Mouse (Mus musculus) left cerebral cortex, postnatal 10 days (tissue): ENCODE data around the gene Pard3. TPM values are rescaled to one million over a fixed set of nuclear protein-coding genes. Genes with fewer than 3 reads are reported as not detected.

Experiments
- DNase-seq, 2 experiments: peaks; one replicate each; pipeline ENCODE4 v3.0.0; 2021 to 2022; ENCODE audit warnings: low spot score in 2 of 2, mixed read lengths in 1 of 2; ENCODE audit errors: extremely low spot score in 1 of 2
- intact Hi-C: fragments of 180-260 bp; cut with DNase I; formaldehyde crosslinking; loops from one replicate; pipeline ENCODE4 v1.15.1; 2025
- total RNA-seq, 2 experiments: library from RNA; stranded (reverse); gene quantifications; 2 replicates each; pipeline ENCODE4 v1.2.3; 2021

Pard3 gene
- total RNA-seq, 2 experiments from 2014 or later: 11.6 to 15.1 TPM

- DNase-seq: no peak
- intact Hi-C loops: no loop called here
Observed at GRCm38 (mm10) chr8:127079244-127079805, 15.6 kb downstream of the Pard3 start.

DNA sequence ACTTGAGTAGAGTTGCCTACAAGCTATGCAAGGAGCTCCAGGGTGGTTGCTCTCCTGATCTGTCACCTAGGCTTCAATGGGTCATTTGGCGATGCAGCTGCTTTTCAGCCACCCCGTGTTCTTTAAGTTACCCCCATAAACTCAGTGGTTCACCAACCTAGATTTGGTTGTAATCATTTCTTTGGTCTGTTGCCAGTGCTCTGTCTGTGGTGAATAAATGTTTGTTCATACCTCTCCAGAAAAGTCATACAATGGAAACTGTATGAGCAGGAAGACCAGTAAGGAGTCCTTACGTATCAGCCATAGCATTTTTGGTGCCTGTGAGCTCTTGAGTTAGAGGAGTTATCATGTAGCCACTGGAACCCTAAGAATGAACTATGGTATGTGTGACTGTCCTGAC, 17.6 kb downstream of the Pard3 start:
- DNase-seq: no peak
- intact Hi-C loops: no loop called here

- no peak for DNase-seq
- intact Hi-C loops: no loop called here
Observed at GRCm38 (mm10) chr8:127082486-127082885, 18.8 kb downstream of the Pard3 start.

- no peak for DNase-seq
- intact Hi-C loops: no loop called here
Observed at GRCm38 (mm10) chr8:127084565-127084964, 20.9 kb downstream of the Pard3 start.

- intact Hi-C loops: no loop called here
- no peak for DNase-seq
Observed at GRCm38 (mm10) chr8:127087434-127087833, 23.7 kb downstream of the Pard3 start.

DNA sequence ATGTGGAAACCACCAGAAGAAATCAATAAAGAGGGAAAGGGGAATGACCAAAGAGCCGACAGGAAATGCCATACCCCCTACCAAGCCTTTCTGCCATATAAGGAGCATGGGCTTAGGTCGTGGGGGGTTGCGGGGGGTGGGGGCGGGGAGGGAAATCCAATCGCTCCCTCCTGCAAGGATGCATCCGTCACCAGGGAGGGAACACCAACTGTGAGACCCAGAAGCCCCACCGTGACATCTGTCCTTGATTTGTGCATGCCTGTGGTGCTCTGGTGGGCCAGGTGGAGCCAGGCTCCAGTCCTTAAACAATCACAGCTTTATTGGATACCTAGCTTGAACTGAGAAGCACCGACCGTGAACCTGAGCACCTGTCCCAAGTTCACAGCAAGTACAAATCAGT, 24.7 kb downstream of the Pard3 start:
- intact Hi-C loops: no loop called here
- no peak for DNase-seq

- intact Hi-C loops: no loop called here
- DNase-seq: no peak
Observed at GRCm38 (mm10) chr8:127089021-127089420, 25.3 kb downstream of the Pard3 start.

GRCm38 (mm10) chr8:127090435-127090834, 26.7 kb downstream of the Pard3 start:
- DNase-seq: no peak
- intact Hi-C loops: no loop called here

DNA sequence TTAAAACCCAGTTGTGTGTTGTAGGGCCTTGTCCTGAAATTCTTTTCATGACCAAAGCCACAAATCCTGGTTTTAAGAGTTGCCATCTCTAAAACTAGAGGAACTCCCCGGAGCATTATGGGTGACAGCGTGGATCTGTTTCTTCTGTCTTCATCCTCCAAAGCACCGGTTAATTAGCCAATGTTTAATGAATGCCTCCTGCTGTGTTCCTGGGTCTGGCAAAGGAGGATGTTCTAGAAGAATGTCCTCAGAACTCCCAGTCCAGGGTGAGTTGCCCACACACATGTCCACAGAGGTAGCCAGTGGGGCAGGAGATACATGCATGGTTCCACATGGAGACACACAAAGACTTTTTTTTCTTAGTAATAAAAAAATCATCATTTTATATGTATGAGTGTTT, 28.2 kb downstream of the Pard3 start:
- intact Hi-C loops: no loop called here
- DNase-seq: no peak

DNA sequence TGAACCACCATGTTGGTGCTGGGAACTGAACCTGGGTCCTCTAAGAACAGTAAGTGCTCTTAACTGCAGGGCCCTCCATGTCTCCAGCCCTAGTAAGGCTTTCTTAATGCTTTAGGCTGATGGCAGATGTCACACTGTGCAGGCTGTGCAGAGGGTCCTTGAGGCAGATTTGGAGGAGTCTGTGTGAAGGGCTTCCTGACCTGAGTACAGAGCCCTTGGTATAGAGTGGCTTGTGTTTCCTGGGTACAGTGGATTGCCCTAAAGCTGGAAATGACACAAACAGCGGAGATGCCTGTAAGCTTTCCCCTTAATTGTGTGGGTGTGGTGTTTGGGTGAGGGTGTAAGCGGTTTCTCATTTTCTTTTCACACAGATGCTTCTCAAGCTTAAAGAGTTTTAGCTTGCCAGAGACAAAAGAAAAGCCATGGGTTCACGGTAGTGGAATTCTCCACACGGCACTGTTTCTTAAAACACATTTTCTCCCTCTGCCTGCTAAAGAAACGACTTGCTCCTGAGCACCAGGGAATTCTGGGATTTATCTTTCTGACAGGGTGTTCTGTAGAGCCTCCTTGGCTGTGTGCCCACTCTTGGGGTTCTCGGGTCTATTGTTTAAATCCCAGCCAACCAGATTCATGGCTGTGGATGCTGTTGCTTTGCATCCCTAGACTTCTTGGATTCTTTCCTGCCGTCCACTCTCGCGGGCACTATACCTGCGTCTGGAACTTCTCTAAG, 28.9 kb downstream of the Pard3 start:
- DNase-seq: peak; percentile 5 to 73
- intact Hi-C loops: no loop called here

DNA sequence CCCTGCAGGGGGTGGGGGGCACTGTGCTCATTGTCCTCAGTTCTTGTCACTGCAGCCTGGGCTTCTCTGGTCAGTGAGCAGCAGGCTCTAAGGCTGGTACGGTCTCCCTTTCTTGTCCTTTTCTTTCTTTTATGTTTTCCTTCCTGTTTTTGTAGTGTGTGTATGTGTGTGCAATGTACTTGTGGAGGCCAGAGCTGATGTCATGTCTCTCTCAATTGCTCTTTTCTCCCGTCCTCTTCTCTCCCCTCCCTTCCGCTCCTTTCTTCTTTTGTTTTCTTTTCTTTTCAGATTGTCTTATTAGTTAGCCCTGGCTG, 29.4 kb downstream of the Pard3 start:
- DNase-seq: no peak
- intact Hi-C loops: no loop called here

DNA sequence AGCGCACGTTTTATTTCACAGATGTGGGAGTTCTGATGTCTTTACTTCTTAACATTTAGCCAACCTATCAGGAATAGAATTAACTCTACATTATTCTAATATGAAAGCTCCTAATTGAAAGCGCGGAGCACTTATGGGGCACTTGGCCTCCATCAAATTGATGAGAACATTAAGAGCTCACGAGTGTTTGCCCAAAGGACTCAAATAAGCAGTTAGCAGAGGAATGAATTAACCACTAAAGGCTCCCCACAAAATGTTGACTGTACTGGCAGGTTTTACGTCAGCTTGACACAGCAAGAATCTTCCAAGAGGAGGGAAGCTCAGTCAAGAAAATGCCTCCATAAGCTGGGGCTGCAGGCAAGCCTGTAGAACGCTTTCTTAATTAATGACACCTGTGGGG, 32.1 kb downstream of the Pard3 start:
- DNase-seq: no peak
- intact Hi-C loops: no loop called here

DNA sequence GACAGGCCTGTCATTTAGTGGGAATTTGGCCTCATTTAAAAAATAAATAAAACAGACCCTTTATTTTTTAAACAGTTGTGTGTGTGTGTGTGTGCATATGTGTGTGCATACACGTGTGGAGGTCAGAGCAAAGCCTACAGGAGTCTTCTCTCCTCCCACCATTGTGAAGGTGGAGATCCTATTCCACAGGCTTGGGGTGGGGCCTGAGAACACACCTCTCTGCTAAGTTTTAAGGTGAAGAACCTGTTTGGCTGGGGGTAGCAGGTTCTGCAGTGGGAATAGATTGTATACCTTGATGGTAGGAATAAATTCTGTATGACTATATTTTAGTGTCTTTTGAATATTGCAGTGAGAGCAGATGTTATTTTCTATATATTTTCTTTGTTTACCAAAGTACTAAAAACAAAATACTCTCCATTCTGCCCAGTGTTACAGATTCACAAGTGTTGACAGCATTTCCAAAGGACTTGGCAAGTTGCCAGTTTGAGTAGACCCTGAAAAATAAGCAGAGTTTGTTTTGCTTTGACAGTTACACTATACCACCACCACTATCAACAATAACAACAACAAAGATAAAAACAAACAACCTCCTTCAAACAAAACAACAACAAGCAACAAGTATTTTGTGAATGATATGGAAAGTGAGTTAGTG, 35.9 kb downstream of the Pard3 start:
- no peak for DNase-seq

GRCm38 (mm10) chr8:127103256-127103655, 39.6 kb downstream of the Pard3 start:
- DNase-seq: no peak
- intact Hi-C loops: no loop called here

More for the DNA sequence above, 35.9 kb downstream of the Pard3 start:
- intact Hi-C loops: no loop called here

DNA sequence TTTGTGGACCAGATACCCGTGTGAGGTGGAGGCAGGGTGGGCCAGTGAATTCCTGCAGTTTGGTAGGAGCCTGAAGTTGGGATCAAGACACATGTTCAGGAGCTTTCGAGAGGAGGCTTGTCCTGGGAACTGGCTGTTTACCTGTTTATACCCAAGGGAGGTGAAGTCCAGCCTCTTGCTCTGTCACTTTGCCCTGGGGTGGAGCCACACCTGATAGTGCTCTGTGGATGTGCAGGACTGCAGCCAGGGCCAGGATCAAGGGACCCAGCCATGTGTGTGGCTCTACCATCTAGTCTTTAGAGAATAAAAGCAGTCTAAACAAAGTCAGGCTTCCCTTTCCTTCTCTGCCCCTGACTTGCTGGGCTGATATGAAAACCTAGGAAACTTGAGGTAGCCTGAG, 40.9 kb downstream of the Pard3 start:
- intact Hi-C loops: no loop called here
- no peak for DNase-seq

DNA sequence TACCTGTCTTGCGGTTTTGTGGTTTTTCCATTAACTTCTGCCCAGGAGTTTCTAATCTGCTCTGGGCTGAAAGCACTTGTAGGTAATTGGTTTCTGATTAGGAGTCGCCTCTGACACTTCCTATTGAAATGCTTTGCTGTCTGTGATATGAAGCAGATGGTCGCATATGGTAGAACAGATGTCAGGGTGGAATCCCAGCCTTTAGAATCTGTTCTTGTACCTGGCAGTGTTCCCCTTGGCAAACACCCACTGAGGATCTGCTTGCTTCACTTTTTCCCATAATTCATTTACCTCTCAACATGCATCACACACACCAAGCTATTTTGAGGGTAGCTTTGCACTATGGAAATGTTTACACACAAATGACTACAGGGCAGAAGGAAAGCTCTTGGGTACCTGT, 44.2 kb downstream of the Pard3 start:
- peak; percentile 40 to 66 for DNase-seq
- intact Hi-C loops: no loop called here

- intact Hi-C loops: no loop called here
- DNase-seq: no peak
Observed at GRCm38 (mm10) chr8:127113209-127113608, 49.5 kb downstream of the Pard3 start.

DNA sequence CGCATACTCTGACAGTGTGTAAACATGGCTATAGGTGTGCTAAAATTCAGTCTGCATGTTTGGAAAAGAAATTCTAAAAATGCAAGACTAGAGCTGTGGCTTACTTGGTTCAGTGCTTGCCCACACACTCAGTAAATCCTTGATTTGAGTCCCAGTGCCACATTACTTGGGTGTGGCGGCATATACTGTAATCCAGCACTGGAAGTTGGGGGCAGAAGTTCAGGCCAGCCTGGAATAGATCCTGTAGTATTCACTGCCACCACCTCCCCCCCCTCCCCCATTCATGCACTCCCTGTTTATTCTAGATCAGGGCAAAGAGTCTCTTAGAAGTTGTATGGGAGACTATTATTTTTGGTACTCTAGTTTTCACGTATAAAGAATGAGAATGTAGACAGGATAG, 52.1 kb downstream of the Pard3 start:
- no peak for DNase-seq
- intact Hi-C loops: no loop called here

- intact Hi-C loops: no loop called here
- peak; percentile 16 to 34 for DNase-seq
Observed at GRCm38 (mm10) chr8:127118373-127118861, 54.7 kb downstream of the Pard3 start.

DNA sequence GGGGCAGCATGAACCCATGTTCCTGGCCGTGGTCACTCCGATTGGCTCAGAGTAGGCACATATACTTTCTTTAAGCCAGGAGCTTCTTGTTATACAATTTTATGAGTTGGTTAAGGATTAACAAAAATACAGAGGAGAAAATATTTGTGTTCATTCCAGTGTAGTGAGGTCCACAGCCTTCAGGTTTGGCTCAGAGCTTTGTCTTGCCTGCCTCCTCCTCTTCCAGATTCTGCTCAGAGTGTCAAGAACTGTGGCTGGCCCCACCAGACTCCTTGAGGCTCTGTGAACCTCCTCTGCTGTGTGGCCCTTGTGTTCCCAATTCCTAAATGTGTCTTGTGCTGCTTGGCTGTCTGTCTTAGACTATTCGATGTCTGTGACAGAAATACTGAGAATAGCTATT, 59.7 kb downstream of the Pard3 start:
- intact Hi-C loops: no loop called here
- DNase-seq: no peak
